Mouse (Mus musculus): ENCODE measurements around the gene Cga. TPM values are rescaled to one million over a fixed set of nuclear protein-coding genes. Genes with fewer than 3 reads are reported as not detected.
A peak's percentile ranks its signal among the peaks of the same experiment; 100 is the strongest.

The Cga gene
- polyA plus RNA-seq, 1 experiment from 2014 or later, result 2.0 TPM

DNA sequence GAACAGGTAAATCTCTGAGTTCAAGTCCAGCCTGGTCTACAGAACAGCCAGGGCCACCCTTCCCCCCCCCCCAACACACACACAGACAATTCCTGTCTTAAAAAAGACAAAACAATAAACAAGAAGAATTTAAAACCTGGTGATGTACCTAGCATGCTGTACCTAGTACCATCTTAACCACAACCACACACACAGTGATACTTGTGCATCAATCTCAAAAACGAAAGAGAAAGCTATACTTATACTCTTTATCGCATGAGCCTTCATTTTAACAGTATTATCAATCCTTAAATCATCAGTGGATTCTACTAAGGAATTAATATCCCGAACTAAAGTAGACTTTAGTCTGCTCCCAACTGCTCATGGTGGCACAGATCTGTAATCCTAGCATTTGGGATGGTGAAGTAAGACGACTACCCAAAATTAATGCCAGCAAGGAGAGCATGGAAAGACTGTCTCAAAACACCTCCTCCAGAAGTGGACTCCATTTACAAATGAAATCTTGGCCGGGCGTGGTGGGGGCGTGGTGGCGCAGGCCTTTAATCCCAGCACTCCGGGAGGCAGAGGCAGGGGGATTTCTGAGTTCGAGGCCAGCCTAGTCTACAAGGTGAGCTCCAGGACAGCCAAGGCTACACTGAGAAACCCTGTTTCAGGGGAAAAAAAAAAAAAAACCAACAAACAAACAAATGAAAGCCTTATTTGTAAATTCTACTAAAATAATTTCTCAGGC, 12.5 kb upstream of the Cga start:
- Histone ChIP-seq H3K36me3 (replicated peaks; ENCODE audit: insufficient read depth, low read length) (no peaks in the 10 kb centered on the region), H3K4me1 (ENCODE audit: insufficient read depth) (peaks cover 25% of the 10 kb centered on the region), H3K27ac (ENCODE audit: low read depth) (no peak overlapping the region; the same call in 1 of the 2 replicates), H3K9ac (replicated peaks) (peak overlapping the region; percentile 16; the same call in 1 of the 2 replicates), H3K4me3 (ENCODE audit: low read depth, low read length) (peak overlapping the region; percentile 96), H3K9me3 (ENCODE audit: low read length) (no peaks in the 10 kb centered on the region), H3K27me3 (ENCODE audit: insufficient read depth, low read length) (no peaks in the 10 kb centered on the region), H3K4me2 (ENCODE audit: low read depth, low read length) (peak overlapping the region; percentile 78)
- no peak for DNase-seq
- WGBS (ENCODE audit: insufficient replicate concordance), result 83% methylated on average over 10 of the region's 10 CpGs
- TF ChIP-seq CTCF (IDR thresholded peaks at IDR 0.05; ENCODE audit: low read depth), result no peak
- no peak for TF ChIP-seq EP300 (IDR thresholded peaks at IDR 0.05; ENCODE audit: low read depth)
- ATAC-seq, result no peak

- Histone ChIP-seq H3K4me3 (ENCODE audit: low read depth, low read length) (peak overlapping the region; percentile 96), H3K36me3 (replicated peaks; ENCODE audit: insufficient read depth, low read length) (no peaks in the 10 kb centered on the region), H3K9ac (replicated peaks) (peak overlapping the region; percentile 94), H3K27me3 (ENCODE audit: insufficient read depth, low read length) (no peaks in the 10 kb centered on the region), H3K4me2 (ENCODE audit: low read depth, low read length) (peak overlapping the region; percentile 78), H3K9me3 (ENCODE audit: low read length) (no peaks in the 10 kb centered on the region), H3K4me1 (ENCODE audit: insufficient read depth) (peaks cover 26% of the 10 kb centered on the region), H3K27ac (ENCODE audit: low read depth) (peak overlapping the region; percentile 98)
- no peak for TF ChIP-seq CTCF (IDR thresholded peaks at IDR 0.05; ENCODE audit: low read depth)
- no peak for TF ChIP-seq EP300 (IDR thresholded peaks at IDR 0.05; ENCODE audit: low read depth)
- DNase-seq, result no peak
- WGBS (ENCODE audit: insufficient replicate concordance), result 10% methylated on average over 4 of the region's 4 CpGs
- no peak for ATAC-seq
Observed at GRCm38 (mm10) chr4:34881851-34882250, 11.7 kb upstream of the Cga start.

GRCm38 (mm10) chr4:34882291-34882769, 11.2 kb upstream of the Cga start:
- H3K27me3 ChIP-seq (ENCODE audit: insufficient read depth, low read length), result no peaks in the 10 kb centered on the region
- H3K9ac ChIP-seq (replicated peaks), result peak overlapping the region; percentile 94
- no peaks in the 10 kb centered on the region for H3K9me3 ChIP-seq (ENCODE audit: low read length)
- ATAC-seq (peak; percentile 63), DNase-seq (peak; percentile 71)
- H3K4me2 ChIP-seq (ENCODE audit: low read depth, low read length), result peak overlapping the region; percentile 78
- H3K4me3 ChIP-seq (ENCODE audit: low read depth, low read length), result peak overlapping the region; percentile 96
- H3K27ac ChIP-seq (ENCODE audit: low read depth), result peak overlapping the region; percentile 98
- under 1% methylated on average over 48 of the region's 58 CpGs for WGBS (ENCODE audit: insufficient replicate concordance)
- no peaks in the 10 kb centered on the region for H3K36me3 ChIP-seq (replicated peaks; ENCODE audit: insufficient read depth, low read length)
- TF ChIP-seq EP300 (IDR thresholded peaks at IDR 0.05; ENCODE audit: low read depth) (no peak), CTCF (IDR thresholded peaks at IDR 0.05; ENCODE audit: low read depth) (no peak)
- peaks cover 26% of the 10 kb centered on the region for H3K4me1 ChIP-seq (ENCODE audit: insufficient read depth)

DNA sequence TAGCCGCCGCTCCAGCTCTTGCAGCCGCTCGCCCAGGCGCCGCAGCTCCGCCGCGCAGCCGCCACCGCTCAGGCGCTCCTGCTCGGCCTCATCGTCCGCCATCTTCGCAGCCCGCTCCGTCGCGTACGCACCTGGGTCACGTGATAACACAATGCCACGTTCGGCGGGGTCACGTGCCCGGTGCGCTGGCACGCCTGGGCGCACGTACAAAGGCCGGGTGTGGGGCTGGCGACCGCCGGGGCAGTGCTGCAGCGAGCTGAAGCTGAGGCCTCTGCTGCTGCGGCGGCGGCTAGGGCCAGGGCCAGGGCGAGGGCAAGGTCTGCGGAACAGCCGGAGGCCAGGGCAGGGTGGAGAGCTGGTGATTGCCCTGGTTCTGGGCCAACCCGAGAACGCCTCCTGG, 10.8 kb upstream of the Cga start, which contains the start of gene Zfp292:
Gene Zfp292 (minus strand): TSS at position 143 of the 400 bp plus-strand sequence.
- Histone ChIP-seq H3K4me3 (ENCODE audit: low read depth, low read length) (peak within 1 kb of the TSS; percentile 96), H3K27me3 (ENCODE audit: insufficient read depth, low read length) (no peaks in the 10 kb centered on the region), H3K4me2 (ENCODE audit: low read depth, low read length) (peak within 1 kb of the TSS; percentile 78), H3K9ac (replicated peaks) (peak within 1 kb of the TSS; percentile 94), H3K27ac (ENCODE audit: low read depth) (peak within 1 kb of the TSS; percentile 98), H3K36me3 (replicated peaks; ENCODE audit: insufficient read depth, low read length) (no peaks in the 10 kb centered on the region), H3K4me1 (ENCODE audit: insufficient read depth) (peaks cover 26% of the 10 kb centered on the region), H3K9me3 (ENCODE audit: low read length) (no peaks in the 10 kb centered on the region)
- ATAC-seq (peak; percentile 86), DNase-seq (peak; percentile 94)
- under 1% methylated on average over 29 of the region's 44 CpGs for WGBS (ENCODE audit: insufficient replicate concordance)
- TF ChIP-seq CTCF (IDR thresholded peaks at IDR 0.05; ENCODE audit: low read depth) (no peak), EP300 (IDR thresholded peaks at IDR 0.05; ENCODE audit: low read depth) (no peak)

DNA sequence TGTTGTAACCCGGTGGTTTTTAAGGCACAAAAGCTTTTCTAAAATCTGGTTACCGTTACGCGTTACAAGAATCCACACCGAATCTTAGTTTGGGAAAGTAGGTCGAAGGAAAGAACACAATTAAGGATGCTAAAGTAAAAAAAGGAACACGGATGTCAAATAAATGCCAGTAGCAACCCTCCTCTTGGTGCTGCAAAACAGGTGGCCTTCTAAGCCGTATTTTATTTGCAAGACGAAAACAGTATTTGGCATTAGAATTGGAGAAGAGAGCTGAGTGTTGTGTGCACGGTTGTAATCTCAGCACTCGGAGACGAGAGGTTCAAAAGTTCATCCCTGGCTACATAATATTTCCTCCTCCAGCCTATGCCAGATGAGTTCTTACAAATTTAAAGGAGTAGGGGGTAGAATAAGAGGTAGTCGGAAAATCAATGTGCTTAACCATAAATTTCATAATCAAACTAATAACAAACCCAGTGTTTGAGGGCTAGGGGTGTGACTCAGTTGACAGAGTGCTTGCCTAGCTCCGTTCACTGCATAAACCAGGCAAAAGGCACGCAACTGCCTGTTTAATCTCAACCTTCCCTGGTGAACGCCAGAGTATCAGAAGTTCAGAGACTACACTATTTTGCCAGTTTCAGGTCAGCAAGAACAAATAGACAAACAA, 10.1 kb upstream of the Cga start:
- peak overlapping the region; percentile 94 for H3K9ac ChIP-seq (replicated peaks)
- ATAC-seq (no peak), DNase-seq (no peak)
- 38% methylated on average over 16 of the region's 16 CpGs for WGBS (ENCODE audit: insufficient replicate concordance)
- no peaks in the 10 kb centered on the region for H3K36me3 ChIP-seq (replicated peaks; ENCODE audit: insufficient read depth, low read length)
- peak overlapping the region; percentile 96 for H3K4me3 ChIP-seq (ENCODE audit: low read depth, low read length)
- peaks cover 26% of the 10 kb centered on the region for H3K4me1 ChIP-seq (ENCODE audit: insufficient read depth)
- peak overlapping the region; percentile 78 for H3K4me2 ChIP-seq (ENCODE audit: low read depth, low read length)
- H3K9me3 ChIP-seq (ENCODE audit: low read length), result no peaks in the 10 kb centered on the region
- H3K27me3 ChIP-seq (ENCODE audit: insufficient read depth, low read length), result no peaks in the 10 kb centered on the region
- peak overlapping the region; percentile 98 for H3K27ac ChIP-seq (ENCODE audit: low read depth)
- TF ChIP-seq EP300 (IDR thresholded peaks at IDR 0.05; ENCODE audit: low read depth) (no peak), CTCF (IDR thresholded peaks at IDR 0.05; ENCODE audit: low read depth) (no peak)
